Mouse (Mus musculus) stomach, postnatal 0 days (tissue): ENCODE results near the gene Pkn2. TPM values are rescaled to one million over a fixed set of nuclear protein-coding genes. Genes with fewer than 3 reads are reported as not detected.

Experiments used
- ATAC-seq: fragments of 200-750 bp; cut with Nextera tagmentation; 2 replicates; pipeline ENCODE4 v1.8.0; 2017; ENCODE audit not compliant: low FRiP score, low TSS enrichment
- DNase-seq: peaks from one replicate; pipeline ENCODE4 v3.0.0-alpha.2; 2016; ENCODE audit warnings: low spot score
- H3K27ac ChIP-seq: fragments of 300-500 bp; sonication (generic); replicated peaks from 2 replicates; pipeline ENCODE4 v1.5.1; 2014; ENCODE audit warnings: mild to moderate bottlenecking, control low read depth
- H3K27me3 ChIP-seq: fragments of 300-500 bp; sonication (generic); 2 replicates; pipeline ENCODE4 v1.6.1; 2014; ENCODE audit warnings: low read length; ENCODE audit not compliant: control insufficient read depth, insufficient read depth
- H3K36me3 ChIP-seq: fragments of 300-500 bp; sonication (generic); 2 replicates; pipeline ENCODE4 v1.6.1; 2014; ENCODE audit warnings: low read length, mixed read lengths; ENCODE audit not compliant: control insufficient read depth, insufficient read depth
- H3K4me1 ChIP-seq: fragments of 300-500 bp; sonication (generic); replicated peaks from 2 replicates; pipeline ENCODE4 v1.6.1; 2014; ENCODE audit warnings: antibody characterized with exemption; ENCODE audit not compliant: control insufficient read depth, insufficient read depth
- H3K4me2 ChIP-seq: fragments of 300-500 bp; sonication (generic); replicated peaks from 2 replicates; pipeline ENCODE4 v1.6.1; 2014; ENCODE audit warnings: low read depth, mild to moderate bottlenecking, control low read depth, moderate library complexity
- H3K4me3 ChIP-seq: fragments of 300-500 bp; sonication (generic); 2 replicates; pipeline ENCODE4 v1.5.1; 2014; ENCODE audit warnings: low read depth, low read length, control low read depth
- H3K9ac ChIP-seq: fragments of 300-500 bp; sonication (generic); 2 replicates; pipeline ENCODE4 v1.6.1; 2014; ENCODE audit warnings: mild to moderate bottlenecking, low read length, control low read depth, mixed read lengths
- H3K9me3 ChIP-seq: fragments of 300-500 bp; sonication (generic); 2 replicates; pipeline ENCODE4 v1.6.1; 2016; ENCODE audit warnings: low read length; ENCODE audit not compliant: control insufficient read depth
- CTCF ChIP-seq: IDR thresholded peaks from 2 replicates; pipeline ENCODE4 v1.5.1; 2016; ENCODE audit warnings: antibody characterized with exemption, low read depth, mild to moderate bottlenecking, moderate library complexity
- EP300 ChIP-seq: optimal IDR thresholded peaks from 2 replicates; pipeline ENCODE3; 2016; ENCODE audit warnings: antibody characterized with exemption
- WGBS: fragments of 180-500 bp; shearing (Covaris S2); extraction: QIAGEN DNeasy Blood & Tissue Kit; methylation state at CpG from one replicate; pipeline ENCODE4 v1.1.7; 2014; 5-methylcytosine and 5-hydroxymethylcytosine counted together
- polyA plus RNA-seq: library from polyadenylated mRNA; unstranded; fragments of >200 nt; fragmentation: Nextera tagmentation; extraction: Ambion mirVana; gene quantifications from 2 replicates; pipeline ENCODE4 v1.2.1, GENCODE M21; 2015

The Pkn2 gene
- 32.4 and 38.7 TPM in 2 replicates for polyA plus RNA-seq

GRCm38 (mm10) chr3:142881872-142882623, at the start of gene Pkn2:
Gene Pkn2, minus strand, starts transcription at chr3:142882004.
- no peaks in the 10 kb centered on the region for H3K27me3 ChIP-seq
- H3K4me3 ChIP-seq = peak within 1 kb of the TSS; percentile 100
- ATAC-seq (peak; percentile 99), DNase-seq (peak; percentile 100)
- WGBS = under 1% methylated on average over 76 of the region's 84 CpGs
- H3K27ac ChIP-seq = peak within 1 kb of the TSS; percentile 99
- TF ChIP-seq CTCF (peak; percentile 19; the same call in 1 of the 2 replicates), EP300 (no peak)
- no peaks in the 10 kb centered on the region for H3K4me1 ChIP-seq
- H3K4me2 ChIP-seq = peak within 1 kb of the TSS; percentile 47
- H3K9me3 ChIP-seq = no peaks in the 10 kb centered on the region
- no peaks in the 10 kb centered on the region for H3K36me3 ChIP-seq
- peak within 1 kb of the TSS; percentile 97 for H3K9ac ChIP-seq

- Histone ChIP-seq H3K9me3 (no peaks in the 10 kb centered on the region), H3K4me2 (no peak overlapping the region), H3K9ac (no peak overlapping the region), H3K27me3 (no peaks in the 10 kb centered on the region), H3K36me3 (no peaks in the 10 kb centered on the region), H3K27ac (no peak overlapping the region), H3K4me1 (no peaks in the 10 kb centered on the region), H3K4me3 (no peak overlapping the region)
- WGBS = 72% methylated on average over 2 of the region's 2 CpGs
- no peak for TF ChIP-seq CTCF
- DNase-seq (no peak), ATAC-seq (no peak)
Observed at GRCm38 (mm10) chr3:142929906-142930305, 48.1 kb upstream of the Pkn2 start.

GRCm38 (mm10) chr3:142927311-142927710, 45.5 kb upstream of the Pkn2 start:
- TF ChIP-seq CTCF = no peak
- no peak for TF ChIP-seq EP300
- ATAC-seq (peak; percentile 29), DNase-seq (no peak)
- no peaks in the 10 kb centered on the region for H3K36me3 ChIP-seq
- WGBS = 89% methylated on average over 3 of the region's 3 CpGs
- H3K4me3 ChIP-seq = no peak overlapping the region
- H3K27me3 ChIP-seq = no peaks in the 10 kb centered on the region
- H3K9ac ChIP-seq = no peak overlapping the region
- no peaks in the 10 kb centered on the region for H3K9me3 ChIP-seq
- H3K27ac ChIP-seq = no peak overlapping the region
- H3K4me1 ChIP-seq = no peaks in the 10 kb centered on the region
- no peak overlapping the region for H3K4me2 ChIP-seq

DNA sequence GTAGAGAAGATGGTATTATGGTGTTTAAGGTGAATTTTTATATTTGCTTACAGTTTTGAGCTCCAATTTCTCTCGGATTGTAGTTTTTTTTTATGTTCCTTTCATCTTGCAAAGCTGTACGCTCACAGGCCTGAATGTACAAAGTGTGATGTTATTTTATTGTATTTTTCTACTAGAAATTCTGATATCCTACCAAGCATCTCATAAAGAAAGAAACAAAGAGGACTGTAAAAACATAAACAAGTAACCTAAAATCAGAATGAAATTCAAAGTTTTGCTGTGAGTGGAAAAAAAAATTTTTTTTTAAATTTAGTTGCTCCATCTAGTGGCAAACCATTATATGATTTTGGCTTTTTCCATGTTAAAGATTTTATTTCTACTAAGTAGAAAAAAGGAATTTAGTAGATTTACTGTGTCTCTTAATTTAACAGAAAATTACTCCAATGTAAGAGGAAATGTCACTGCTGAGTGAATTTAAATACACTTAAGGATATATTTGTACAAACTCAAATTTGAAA, 43.1 kb upstream of the Pkn2 start:
- WGBS = 67% methylated on average over 2 of the region's 2 CpGs
- Histone ChIP-seq H3K9me3 (no peaks in the 10 kb centered on the region), H3K36me3 (no peaks in the 10 kb centered on the region), H3K27ac (no peak overlapping the region), H3K4me3 (no peak overlapping the region), H3K9ac (no peak overlapping the region), H3K4me2 (no peak overlapping the region), H3K4me1 (no peaks in the 10 kb centered on the region), H3K27me3 (no peaks in the 10 kb centered on the region)
- ATAC-seq (no peak), DNase-seq (no peak)
- TF ChIP-seq CTCF (peak; percentile 43), EP300 (no peak)

GRCm38 (mm10) chr3:142919070-142919469, 37.3 kb upstream of the Pkn2 start:
- H3K4me3 ChIP-seq = no peak overlapping the region
- no peak for ATAC-seq
- no peaks in the 10 kb centered on the region for H3K9me3 ChIP-seq
- H3K4me2 ChIP-seq = no peak overlapping the region
- no peak for TF ChIP-seq EP300
- no peak for TF ChIP-seq CTCF
- 38% methylated on average over 3 of the region's 3 CpGs for WGBS
- no peaks in the 10 kb centered on the region for H3K27me3 ChIP-seq
- no peaks in the 10 kb centered on the region for H3K36me3 ChIP-seq
- DNase-seq = no peak
- no peak overlapping the region for H3K9ac ChIP-seq
- no peak overlapping the region for H3K27ac ChIP-seq
- 0 out of 2 replicates have a peak, but pooled peaks cover 2% of the 10 kb centered on the region for H3K4me1 ChIP-seq
